Mouse (Mus musculus) brain, adult 2 months (tissue): ENCODE results near the gene Mettl7a1.
"Not testable (repeated sequence)": the region's sequence is repeated elsewhere in the genome, so short reads cannot be mapped to it uniquely, and the experiment has no call there.

ENCODE experiments used
- DNase-seq: peaks from one replicate; pipeline ENCODE4 v3.0.0; 2011; ENCODE audit warnings: low read depth, low spot score

Mettl7a1 gene

DNA sequence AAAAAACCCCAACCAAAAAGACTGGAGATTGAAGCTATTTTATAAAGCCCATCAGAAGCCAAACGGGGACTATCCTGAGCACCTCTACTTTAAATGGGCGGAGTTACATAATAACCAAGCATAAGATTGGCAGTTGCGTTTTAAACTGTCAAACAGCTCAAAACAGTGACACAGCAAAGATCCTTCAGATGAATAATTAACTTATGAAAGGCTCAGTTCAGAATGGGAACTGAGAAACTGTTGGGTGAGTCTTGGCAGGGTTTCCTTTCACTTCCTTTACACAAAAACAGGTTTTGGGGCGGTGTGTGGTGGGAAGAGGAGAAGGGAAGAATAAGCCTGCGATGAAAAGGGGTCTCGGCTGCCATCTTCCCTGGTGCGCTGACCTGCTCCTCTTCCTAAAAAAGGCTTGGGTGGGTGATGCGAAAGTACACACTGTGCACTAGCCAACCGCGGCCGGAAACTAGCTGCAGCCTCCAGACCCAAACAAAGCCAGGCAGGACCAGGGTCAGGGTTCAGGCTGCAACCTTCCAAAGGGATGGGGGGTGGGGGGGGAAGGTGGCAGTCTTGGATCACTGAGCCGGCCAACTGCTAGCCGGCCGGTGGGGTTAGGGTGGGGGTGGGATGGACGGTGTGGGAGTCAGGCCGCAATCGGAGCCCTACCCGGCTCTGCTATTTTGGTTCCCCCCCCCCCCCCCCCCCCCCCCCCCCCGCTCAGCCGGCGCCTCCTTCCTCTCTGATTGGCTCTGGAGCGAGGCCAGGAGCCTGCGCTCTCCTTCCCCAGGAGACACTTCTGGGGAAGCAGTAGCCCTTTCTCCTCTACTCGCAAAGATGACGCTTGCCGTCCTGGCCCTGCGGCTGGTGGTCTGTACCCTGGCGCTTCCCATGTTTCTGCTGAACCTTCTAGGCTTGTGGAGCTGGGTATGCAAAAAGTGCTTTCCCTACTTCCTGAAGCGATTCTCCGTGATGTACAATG is at the start of gene Mettl7a1:
Gene Mettl7a1 (plus strand): TSS at position 122 of the 973 bp plus-strand sequence.
- peak; percentile 96 for DNase-seq

DNA sequence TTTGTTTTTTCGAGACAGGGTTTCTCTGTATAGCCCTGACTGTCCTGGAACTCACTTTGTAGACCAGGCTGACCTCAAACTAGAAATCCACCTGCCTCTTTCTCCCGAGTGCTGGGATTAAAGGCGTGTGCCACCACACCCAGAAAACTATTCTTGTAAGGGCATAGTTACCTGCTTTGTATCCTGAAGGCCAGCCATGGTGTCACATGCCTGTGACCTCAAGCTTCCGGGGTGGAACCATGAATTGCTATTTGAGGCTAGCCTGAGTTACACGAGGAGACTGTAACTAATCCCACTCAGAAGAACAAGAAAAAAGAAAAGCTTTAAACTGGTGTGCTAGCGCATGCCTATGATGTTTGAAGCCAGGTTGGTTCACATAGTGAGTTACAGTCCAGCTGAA is 47.6 kb upstream of the Mettl7a1 start:
- no peak for DNase-seq

DNA sequence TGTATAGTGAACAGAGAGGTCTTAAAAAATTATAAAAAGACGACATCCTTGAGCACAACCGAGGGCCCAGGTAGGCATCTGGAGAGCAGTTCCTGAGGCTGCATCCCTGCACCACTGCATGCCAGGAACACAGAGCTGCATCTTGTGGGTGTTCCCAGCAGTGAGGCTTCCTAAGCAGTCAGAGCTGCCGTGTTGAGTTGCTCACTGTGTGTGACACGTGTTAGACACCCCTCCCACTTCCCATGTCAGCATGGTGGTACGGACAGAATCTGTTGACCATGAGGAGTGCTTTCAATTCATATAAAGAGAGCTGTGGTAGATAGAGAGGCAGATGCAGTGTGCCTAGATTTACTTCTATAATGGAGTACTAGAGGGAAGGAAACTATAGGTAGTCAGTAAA is 46.6 kb upstream of the Mettl7a1 start:
- no peak for DNase-seq

DNA sequence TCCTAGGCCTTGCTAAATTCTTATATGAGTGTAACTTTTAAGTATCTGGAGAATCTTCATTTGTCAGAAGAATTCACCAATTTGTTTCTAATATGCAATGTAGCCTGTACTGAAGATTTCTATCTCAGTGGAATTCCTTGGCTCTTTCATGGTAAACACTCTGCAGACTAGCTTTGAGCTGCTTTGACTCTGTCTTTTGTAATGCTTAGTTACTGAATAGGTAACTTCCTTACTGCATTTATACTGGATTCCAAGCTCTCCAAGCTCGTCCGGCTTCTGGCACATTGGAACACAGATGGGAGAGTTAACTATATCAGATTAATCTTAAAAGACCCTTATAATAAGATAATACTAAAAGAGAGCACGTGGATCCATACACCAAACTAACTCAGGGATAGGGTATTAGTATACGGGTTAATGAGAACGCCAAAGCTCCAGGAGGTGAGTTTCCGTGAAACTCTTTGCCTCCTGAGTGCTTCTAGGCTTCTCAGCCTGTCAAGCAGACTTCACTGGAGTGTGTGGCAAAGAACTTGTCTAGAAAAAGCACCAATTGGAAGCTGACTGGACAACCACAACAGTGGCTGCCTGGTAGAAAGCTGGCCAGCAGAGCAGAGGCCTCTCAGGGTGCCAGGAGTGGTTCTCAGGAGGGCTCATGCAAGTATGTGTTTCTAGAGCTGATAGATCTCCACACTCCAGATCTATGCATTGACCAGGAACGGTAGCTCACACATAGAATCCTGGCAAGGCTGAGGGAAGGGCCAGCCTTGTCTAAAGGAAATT is 45.1 kb upstream of the Mettl7a1 start:
- no peak for DNase-seq

DNA sequence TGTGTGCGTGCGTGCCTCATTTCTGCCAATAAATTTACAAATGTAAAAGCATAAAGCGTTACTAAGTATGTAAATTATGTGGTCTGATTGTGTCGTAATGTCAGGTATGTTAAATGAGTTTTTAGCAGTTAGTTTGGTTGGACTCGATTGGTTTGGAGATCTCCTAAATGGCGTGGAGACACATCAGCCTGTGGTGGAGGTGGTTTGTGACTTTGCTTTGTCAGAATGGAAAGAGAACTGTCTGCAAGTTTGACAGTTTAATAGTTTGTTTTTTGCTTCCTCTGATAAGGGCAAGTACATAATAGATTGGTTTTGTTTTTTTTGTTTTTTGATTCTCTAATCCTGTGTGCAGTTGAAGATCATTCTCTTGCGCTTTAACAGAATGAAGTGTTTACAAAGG is 43.6 kb upstream of the Mettl7a1 start:
- not testable (repeated sequence) for DNase-seq

DNA sequence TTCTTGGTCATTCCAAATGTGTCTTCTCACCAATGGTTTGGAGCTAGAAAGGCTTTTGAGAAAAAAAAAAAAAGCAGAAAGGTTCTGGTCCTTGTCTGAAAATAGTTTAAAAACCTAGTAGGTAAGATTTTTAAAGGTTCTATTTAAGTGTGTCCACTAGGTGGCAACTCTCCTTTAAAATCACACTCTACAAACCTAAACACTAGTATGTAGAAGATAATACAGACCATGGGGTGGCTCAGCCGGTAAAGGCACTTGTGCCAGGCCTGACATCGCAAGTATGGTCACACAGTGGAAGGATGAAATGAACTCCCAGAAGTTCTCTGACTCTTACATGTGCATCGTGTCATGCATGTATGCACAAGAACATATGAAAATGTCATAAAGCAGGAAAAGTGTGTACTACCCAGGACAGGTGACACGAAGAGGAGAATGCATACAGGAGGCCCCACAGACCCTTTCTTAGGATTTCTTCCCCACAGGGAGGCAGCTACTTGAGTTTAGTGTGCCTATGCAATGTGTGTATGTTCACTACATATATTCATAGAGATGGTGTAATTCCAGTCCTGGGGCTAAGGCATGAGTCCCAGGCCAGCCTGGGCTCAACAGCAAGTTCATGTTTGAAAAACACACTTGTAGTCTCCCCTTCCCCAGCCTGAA is 40.6 kb upstream of the Mettl7a1 start:
- DNase-seq: peak; percentile 63

DNA sequence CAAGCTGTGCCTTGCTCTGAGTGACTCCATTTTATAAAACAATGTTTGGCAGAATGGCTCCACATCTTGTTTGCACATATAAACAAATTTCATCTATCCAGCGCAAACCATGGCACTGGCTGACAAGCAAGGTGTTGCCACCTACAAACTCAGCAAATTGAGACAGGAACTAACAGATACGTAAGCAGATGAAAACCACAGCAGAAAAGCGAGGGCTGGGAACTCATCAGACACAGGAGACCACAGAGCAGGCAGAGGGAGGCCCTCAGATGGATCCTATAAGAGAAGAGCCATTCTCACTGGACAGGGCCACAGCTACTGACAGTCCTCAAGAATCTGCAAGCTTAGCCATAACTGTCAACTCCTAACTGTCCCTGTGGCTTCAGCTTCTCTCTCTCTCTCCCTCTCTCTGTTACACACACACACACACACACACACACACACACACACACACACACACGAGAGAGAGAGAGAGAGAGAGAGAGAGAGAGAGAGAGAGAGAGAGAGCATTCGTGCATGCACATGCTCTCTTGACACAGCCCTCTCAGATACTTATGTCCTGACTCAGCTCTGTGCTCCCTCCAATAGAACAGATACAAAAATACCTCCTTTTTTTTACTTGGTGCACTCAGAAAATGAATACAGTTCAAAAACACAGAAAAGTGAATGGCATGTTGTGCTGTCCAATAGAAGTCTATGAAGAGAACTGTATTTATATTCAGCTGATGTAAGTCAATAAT is 38.2 kb upstream of the Mettl7a1 start:
- no peak for DNase-seq

DNA sequence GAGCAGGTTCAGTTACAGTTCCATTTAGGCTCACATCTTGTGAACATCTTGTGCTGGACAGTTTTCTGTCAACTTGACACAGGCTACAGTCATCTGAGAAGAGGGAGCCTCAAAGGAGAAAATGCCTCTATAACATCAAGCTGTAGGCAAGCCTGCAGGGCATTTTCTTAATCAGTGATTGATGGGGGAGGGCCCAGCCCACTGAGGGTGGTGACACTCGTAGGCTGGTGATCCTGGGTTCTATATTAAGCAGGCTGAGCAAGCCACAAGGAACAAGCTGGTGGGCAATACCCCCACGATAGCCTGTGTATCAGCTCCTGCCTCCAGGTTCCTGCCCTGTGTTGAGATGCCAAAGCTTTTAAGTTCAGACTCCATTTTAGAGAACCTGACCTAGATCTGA is 35.0 kb upstream of the Mettl7a1 start:
- DNase-seq: no peak

DNA sequence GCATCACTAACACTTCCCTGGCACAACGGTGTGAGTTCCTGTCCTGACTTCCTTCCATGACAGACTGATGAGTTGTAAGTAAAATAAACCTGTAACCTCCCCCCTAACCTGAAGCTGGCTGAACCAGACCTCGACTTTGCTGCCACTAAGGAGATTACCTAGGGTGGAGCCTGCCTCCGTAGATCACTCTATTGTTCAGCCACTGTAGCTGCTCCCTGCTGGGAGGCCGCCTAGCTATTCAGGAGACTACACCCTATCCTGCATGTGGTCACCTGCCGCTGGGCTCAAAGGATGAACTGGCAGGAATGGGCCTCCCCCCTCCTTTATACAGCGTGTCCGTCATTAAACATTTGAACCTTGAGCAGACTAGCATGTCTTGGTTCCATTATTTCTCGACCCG is 34.2 kb upstream of the Mettl7a1 start:
- DNase-seq: no peak

DNA sequence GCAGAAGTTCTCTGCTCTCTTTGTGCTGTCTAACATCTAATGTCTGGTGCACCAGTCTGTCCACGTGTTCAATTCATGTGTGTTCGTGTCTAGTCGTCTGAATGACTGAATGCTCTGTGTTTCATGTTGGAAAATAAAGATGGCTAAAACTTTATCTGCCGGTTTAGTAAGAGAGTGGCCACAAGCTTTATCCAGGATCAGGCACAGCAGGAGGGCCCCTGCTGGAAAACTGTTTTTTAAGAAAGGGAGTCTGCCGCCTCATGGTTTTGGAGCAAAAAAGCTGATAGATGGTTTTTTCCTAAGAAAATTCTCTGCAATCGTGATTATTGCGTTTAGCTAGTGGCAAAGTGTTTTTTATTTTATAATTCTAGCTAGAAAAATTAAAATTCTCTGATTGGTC is 33.3 kb upstream of the Mettl7a1 start:
- not testable (repeated sequence) for DNase-seq

DNA sequence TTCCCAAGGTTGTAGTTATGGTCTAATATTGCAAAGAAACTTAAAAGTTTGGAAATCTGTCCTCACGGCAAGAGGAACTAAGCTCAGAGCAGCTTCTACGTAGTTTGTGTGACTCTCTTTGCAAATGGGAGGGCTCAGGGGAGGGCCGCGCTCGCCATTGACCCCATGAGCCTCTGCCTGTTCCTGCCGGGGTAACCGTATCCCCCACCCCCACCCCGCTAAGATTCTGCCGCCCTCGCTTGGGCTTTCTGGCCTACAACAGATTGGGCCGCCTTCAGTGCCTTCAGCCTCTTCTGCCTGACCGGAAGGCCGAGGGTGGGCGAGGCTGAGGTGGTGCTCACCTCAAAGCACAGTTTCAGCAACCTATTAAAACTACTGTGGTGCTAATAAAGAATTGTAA is 32.5 kb upstream of the Mettl7a1 start:
- no peak for DNase-seq

DNA sequence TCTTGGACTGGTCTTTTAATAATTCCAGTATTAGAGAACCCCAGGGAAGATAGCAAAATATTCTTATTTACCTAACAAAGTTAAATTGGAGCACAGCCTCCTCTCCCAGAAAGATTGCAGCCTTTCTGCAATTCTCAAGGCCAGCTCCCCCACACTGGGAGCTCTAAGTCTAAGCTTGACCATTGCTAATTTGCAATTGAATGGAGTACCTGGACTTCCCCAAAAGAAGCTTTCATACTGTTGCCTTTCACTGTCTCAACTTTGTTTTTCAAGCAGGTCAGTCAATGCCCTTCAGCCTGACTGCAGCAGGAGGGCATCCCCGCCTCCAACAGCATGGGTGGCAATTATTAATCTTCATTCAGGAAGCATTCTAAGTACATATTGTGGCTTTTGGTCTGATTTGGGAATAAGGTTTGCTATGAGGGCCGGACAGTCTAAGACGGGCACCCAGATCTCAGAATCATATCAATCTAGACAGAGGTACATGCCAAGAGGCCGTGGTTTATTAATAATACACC is 30.1 kb upstream of the Mettl7a1 start:
- not testable (repeated sequence) for DNase-seq

DNA sequence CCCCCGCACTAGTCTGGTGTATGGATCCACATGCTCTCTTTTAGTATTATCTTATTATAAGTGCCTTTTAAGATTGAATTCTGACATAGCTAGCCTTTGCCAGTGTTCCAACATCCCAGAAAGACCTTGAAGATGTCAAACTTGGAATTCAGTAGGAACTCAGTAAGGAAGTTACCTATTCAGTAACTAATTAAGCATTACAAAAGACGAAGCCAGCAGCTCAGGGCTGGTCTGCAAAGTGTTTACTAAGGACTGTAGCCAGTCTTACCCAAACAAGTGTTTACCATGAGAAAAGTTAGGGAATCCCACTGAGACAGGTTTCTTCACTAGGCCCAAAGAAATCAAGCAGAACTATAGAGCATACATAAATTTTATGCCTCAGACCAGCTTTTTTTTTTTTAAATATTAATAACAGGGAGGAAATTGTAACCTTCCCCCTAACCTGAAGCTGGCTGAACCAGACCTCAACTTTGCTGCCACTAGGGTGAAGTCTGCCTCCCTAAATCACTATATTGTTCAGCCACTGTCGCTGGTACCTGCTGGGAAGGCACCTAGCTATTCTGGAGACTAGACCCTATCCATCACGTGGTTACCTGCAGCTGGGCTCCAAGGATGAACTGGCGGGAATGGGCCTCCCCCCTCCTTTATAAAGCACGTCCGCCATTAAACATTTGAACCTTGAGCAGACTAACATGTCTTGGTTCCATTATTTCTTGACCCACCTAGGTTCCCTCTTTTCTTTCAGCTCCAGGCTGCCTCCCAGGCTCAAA is 29.0 kb upstream of the Mettl7a1 start:
- DNase-seq: no peak

DNA sequence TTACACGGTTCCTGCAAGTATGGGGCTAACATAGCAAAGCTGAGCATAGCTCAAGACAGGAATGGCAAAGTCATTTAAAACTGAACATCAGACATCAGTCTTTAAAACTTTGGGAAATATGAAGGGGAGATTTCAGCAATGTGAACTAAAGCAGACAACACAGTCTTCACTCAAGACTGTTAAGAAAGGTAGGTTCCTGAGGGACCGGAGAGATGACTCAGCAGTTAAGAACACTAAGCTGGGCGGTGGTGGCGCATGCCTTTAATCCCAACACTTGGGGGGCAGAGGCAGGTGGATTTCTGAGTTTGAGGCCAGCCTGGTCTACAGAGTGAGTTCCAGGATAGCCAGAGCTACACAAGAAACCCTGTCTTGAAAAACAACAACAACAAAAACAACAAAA is 27.5 kb upstream of the Mettl7a1 start:
- DNase-seq: no peak

DNA sequence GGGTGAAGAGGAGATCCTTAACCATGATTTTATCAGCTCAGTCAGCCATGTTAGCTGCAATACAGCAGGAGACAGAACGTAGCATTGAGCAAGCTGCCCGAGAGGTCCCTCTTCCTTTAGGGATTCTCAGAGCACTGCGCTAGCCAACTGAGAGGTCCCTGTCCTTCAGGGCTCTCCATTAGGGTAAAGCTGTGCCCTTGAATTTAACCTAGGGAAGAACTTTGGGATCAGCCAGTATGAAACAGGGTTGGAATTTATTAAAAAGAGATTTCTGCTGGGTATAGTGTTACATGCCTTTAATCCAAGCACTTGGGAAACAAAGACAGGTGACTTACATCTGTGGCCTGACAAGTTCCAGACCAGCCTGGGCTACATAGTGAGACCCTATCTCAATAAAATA is 26.4 kb upstream of the Mettl7a1 start:
- DNase-seq: no peak

DNA sequence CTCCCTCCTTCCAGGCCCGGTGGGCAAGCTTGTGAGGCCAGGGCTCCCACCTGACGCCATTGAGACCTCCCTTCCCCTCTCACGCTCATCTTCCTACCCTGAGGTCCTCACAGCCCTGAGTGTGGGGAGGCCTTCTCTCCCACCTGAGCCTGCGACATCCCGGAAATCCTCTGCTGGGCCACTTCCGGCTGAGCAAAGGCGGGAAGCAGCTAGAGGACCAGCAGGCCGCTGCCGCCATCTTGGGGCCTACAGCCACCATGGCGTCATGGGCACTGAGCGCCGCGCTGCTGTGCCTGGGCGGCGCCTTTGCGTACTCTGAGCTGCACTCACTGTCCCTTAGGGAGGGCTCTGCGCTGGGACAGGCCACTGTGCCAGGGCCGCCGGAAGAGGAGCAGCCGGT is 23.3 kb upstream of the Mettl7a1 start, which contains the start of gene Tmprss12:
Gene Tmprss12 (plus strand): TSS at position 212 of the 400 bp plus-strand sequence.
- no peak for DNase-seq

DNA sequence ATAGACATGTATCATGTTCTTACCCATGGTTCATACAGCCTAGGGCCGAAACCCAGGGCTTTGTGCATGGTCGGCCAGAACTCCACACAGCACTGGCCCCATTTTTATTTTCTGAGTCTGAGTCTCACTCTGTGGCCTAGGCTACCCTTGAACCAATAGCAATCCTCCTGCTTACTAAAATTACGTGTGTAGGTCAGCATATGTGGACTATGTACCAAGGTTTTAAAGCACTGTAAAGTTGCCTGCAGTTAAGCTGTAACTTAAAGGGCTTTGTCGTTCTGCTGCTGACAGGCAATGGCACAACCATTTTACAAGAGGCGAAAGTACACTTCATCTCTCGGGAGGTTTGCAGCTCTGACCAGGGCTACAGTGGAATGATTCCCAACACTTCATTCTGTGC is 15.0 kb upstream of the Mettl7a1 start:
- no peak for DNase-seq

DNA sequence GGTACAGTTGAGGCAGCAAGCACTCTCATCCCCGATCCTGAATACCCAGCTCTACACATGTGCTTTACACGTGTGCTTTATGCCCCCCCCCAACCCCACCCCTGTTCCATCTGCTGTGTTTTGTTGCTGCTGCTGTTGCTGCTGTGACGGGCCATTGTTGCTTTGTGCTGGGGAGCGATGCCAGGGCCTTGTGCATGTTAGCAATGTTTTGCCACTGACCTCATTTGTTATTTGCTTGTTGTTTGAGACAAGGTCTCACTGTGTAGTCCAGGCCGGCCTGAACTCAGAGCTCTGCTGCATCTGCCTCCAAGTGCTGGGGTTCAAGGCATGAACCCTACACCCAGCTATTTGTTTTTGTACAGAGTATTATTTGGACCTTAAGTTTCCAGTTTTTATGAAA is 13.1 kb upstream of the Mettl7a1 start:
- peak; percentile 89 for DNase-seq

DNA sequence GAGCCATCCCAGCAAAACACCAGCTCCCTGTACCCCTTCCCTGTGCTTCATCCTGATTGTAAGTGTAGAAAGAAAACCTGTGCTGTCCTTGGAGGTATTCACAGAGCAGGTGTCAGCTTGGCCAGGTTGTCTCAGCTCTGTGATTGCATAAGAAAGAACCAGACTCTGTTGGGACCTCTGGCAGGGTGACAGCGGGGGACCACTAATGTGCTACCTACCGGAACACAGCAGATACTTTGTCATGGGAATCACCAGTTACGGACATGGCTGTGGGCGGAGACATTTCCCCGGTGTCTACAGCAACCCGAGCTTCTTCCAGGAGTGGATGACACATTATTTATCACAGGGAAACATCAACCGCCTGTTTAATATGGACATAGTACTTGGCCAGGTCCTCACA is 11.6 kb upstream of the Mettl7a1 start:
- DNase-seq: no peak

DNA sequence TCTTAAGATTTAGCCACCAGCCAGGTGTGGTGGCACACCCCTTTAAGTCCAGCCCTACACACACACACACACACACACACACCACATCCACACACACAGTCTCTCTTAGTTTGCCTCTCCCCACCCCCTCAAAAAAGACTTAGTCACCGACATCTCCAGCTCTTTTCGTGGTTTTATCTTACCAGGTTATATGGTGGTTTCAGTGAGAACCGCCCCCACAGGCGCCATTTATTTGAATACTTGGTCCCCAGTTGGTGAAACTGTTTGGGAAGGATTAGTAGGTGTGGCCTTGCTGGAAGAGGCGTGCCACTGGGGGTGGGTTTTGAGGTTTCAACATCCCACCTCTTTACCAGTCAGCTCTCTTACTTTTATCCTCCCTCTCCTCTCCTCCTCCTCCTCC is 6.1 kb upstream of the Mettl7a1 start:
- DNase-seq: no peak
